Mouse (Mus musculus): ENCODE measurements around the gene Ppp4r1.

DNA sequence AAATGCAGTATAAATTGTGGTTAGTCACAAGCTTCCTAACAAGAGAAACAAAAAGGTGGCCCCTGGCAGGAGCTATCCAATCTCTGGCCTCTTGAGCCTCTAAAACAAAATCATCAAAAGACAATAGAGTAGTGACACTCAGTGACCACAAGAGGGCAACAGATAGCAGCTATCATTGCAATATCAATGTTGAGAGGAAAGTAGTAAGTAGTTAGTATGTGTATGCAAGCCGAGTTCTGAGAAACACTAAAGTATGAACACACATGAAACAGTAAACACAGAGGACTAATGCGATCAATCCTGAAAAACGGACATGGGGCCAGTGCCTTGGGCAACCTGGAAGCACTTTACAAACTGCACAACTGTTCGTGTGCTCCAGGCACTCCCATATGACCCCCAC, 82.4 kb downstream of the Ppp4r1 start:
- TF ChIP-seq CTCF (IDR thresholded peaks at IDR 0.05; ENCODE audit: insufficient read depth, low read depth, low read length) (no peak), POLR2A (IDR thresholded peaks at IDR 0.05; ENCODE audit: insufficient read depth, low read depth, low read length) (no peak)
